Mouse (Mus musculus): Measurements from ENCODE around the gene Myo18b.

The Myo18b gene

DNA sequence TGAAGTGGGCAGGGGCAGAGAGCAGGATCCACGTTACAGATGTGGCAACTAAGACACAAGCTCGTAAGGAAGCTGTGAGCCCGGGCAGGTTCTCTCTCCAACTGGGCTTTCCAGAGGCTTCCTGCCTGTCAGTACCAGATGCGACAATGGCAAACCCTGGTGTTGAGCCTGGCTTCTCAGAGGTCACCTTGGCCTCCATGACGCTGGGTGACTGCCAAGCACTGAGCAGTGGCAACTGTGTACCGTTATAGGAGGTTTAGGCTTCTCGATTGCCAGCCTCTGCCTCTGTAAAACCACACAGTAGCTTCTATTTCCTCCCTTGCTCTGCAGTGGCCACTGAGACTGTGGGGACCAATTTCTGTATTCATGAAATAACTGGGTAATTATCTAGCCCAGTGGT, 81.1 kb downstream of the Myo18b start:
- no peak for DNase-seq (ENCODE audit: low read depth, low spot score)

DNA sequence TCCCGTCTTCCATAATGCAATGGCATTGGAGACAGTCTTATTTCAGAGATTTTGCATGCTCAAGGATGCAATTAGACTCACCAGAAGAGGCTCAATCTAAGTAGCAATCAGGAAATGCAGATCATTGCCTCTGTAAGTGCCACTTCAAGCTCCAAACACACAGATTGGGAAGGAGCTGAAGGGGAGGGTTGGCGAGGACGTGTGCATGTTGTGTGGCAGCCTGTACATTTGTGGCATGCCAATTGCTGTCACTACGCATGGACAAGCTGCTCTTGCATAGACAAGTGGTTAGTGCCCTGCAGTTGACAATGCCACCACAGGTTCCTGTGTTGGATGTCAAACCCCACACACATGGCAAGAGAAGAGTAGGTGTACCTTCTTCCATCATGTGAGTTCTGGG, 88.5 kb downstream of the Myo18b start:
- no peak for DNase-seq (ENCODE audit: low read depth, low spot score)

DNA sequence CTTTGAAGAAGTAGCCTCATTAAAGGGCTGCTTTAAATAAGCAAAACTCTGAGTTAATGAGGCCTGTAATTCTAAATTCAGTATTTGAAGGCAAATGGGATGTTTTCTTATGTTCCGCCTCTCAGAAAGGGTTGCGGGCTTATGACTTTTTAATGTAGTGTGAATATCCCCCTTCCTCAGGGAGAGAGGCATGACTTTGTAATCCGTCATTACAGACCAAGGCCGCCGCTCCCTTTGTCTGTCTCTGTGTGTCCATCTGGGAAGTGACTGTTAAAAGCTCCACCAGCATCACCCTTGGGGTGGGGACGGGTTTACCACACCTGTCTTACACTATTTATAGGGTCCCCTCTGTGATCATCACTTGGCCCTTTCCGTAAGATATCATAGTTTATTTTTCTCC, 100.1 kb downstream of the Myo18b start:
- no peak for DNase-seq (ENCODE audit: low read depth, low spot score)

DNA sequence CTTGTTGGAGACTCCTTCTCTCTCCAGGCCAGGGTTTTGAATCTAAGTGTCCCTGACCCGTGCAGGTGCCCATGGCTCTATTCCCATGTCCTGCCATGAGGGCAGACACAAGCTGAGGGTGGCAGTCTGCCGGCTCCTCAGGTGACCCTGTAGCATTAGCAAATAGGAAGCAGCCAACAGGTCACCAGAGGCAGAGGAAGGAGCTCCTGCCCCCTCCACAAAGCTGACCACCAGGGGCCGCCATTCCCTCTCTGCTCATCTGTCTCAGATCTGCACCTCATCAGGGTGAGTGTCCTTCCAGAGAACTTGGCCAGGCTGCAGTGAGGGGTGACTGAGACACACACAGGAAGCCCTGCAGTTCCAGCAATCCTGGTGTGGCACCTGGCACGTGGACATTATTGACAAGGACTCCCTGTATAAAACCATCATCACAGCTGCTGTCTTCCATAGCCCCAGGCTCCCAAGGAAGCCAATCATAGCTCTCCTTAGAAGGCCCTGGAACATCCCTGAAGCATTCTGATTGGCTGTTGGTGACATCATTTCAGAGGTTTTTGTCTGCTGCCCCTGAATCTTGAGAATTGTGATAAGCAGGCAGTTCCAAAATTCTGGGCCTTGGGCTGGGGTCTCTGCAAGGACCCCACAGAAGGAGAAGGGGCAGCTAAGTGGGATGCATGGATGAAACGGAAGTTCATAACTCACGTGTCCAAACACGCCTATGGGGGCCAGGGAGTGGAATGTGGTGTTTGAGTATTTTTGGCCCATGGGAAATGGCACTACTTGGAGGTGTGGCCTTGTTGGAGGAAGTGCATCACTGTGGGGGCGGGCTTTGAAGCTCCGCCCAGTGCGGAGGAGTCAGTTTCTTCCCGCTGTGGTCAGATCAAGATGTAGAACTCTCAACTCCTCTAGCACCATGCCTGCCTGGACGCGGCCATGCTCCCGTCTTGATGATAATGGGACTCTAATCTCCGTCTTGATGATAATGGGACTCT, 104.1 kb downstream of the Myo18b start:
- DNase-seq (ENCODE audit: low read depth, low spot score): no peak

DNA sequence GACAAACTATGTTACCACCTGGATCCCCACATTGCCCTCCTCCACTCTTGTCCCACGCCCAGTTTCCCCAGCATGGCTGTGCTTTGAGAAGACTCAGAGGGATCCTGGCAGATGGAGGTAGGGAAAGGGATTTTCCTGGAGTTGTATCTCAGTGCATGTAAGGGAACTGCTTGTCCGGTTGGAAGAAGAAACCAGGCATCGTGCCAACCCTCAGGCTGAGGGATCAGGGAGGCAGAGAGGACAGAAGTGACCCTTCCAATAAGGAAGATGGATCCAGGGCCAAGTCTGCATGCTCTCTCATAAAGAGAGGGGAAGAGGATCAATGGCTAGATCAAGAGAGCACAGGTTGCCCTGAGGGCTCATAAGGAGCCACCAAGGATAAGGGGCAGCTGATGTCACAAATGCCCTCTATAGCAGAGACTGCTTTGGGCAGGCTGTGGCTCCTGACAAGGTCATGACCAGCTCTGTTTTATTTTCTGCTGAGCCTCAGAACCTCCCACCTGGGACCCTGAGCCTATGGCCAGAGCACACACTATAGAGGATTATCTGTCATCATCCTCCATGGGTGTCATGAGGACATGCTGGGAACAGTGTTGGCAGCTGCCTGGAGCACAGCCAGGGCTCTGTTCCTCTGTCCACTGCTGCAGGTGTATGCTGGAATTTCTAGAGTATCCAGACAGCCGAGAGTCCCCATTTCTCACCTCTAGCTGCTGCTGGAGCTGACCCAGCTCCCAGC, 105.6 kb downstream of the Myo18b start:
- no peak for DNase-seq (ENCODE audit: low read depth, low spot score)

DNA sequence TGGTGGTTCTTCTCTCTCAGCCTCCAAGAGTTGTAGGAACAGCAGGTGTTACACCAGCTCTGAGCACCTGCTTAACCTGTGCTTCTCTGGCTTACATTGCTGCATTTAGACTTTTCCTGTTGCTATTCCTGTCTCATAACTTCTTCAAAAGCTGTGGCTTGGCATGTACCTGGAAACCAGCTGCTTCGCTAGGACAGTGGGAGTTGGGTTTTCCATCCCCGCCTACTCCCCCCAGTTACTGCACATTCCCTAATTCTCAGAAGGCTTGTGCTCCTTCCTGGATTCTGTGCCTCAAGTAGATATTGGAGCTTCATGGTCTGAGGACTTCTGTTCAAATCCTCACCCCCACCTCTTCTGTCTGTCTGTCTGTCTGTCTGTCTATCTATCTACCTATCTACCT, 107.7 kb downstream of the Myo18b start:
- DNase-seq (ENCODE audit: low read depth, low spot score): no peak

DNA sequence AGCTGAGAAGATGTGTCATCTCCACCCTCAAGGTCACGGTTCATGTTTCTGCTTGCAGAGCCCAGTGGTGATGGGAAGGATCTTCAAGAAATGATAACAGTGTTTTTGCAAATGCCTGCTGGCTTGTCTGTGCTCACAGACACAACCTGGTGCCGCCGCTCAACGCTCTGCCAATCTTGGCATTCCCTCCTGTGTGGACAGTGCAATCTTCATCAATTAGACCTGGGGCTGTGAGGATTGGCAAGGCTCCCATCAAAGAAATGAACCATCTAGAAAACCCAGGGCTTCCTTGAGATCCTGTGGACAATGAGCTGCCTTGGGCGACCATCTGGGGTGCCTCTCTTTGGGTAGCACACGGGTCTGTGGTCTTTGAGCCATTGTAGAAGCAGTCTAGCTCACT, 109.4 kb downstream of the Myo18b start:
- DNase-seq (ENCODE audit: low read depth, low spot score): no peak

DNA sequence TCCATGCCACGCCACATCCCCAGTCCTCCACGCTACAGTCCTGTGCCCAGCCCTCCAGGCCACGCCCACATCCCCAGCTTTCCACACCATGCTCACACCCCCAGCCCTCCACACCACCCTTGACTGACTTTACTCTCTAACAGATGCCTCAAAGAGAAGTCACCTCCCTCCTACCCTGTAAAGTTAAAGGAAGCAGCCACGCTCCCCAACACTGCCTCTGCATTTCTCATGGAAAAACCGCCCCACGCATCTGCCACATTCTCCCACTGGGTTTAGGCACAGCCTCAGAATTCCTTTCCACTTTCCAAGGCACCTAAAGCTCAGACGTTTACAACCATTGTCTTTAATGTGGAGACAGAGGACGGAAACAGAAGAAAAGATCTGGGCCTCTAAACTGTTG, 110.1 kb downstream of the Myo18b start:
- DNase-seq (ENCODE audit: low read depth, low spot score): no peak

DNA sequence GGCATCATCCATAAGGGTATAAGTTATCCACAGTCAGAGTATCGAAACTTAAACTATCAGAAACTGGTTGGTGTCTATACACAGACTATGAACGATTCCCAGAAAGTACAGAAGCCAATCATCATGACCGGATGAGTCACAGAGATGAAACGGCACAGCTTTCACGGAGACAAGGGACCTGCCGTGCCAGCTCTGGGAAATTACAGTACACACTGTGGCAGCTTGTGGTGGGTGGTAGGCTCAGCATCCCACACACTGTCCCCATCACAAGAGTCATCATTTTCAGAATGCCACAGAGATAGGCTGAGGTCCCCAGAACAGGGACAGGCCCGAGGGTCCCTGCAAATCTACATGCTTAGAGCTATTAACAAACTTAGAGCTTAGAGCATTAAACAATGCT, 114.4 kb downstream of the Myo18b start:
- DNase-seq (ENCODE audit: low read depth, low spot score): no peak

DNA sequence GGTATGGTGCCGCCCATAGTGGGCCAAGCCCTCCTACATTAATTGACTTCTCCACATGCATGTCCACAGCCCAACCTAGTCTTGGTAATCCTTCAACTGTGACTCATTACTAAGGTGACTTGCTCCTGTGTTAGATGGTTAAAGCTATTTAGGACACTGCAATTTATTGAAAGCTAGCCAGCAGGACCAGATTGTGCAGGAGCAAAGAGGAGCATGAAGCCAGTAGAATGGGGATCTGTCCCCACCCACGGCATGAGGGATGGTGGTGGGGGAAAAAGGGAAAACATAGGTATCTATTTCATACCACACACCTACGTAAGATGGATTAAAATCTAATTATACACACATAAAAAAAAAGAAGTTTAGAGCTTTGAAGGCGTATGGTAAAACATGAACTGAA, 114.9 kb downstream of the Myo18b start:
- DNase-seq (ENCODE audit: low read depth, low spot score): no peak

DNA sequence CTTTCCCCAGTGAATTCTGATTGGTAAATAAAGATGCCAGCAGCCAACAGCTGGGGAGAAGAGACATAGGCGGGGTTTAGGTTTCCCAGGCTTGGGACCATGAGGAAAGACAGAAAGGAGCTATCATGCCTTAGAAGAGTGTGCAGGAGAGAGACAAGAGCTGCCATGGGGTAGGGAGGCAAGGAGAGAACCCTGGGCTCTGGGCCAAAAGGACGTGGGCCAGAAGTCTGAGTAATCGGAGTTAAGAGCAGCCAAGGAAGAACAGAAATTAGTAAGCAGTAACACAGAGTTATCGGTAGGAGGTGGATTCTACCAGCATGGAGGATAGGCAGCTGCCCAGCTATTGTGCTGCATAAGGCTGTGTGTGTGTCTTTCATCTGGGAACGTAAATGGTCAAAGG, 115.8 kb downstream of the Myo18b start:
- DNase-seq (ENCODE audit: low read depth, low spot score): no peak

DNA sequence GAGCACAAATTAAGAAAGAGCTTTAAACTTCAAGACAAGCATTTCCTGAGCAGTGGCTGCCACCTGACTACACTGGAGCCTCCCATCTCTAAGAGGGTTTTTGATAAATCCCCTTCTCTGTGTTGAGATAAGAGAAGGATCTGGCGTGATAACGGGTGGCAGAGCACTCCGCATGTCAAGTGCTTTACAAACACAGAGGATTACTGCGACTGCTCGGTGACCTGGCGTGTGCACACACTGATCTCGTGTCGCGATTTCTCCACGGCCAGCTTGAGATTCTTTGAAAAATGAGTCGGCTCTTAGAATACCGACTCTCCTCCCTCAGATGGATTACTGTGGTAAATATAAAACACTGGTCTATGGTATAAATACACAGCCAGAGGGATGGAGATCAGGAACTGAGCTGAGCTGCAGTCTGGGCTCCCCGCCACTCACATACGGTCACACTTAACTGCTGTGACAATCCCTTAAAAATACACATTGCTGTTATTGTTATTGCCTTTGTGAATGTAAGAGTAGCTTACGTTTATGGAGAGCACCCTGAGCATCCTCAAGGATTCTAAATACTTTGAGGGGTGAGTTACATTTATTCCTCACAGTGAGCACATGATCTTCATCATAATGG, 119.3 kb downstream of the Myo18b start:
- DNase-seq (ENCODE audit: low read depth, low spot score): no peak

DNA sequence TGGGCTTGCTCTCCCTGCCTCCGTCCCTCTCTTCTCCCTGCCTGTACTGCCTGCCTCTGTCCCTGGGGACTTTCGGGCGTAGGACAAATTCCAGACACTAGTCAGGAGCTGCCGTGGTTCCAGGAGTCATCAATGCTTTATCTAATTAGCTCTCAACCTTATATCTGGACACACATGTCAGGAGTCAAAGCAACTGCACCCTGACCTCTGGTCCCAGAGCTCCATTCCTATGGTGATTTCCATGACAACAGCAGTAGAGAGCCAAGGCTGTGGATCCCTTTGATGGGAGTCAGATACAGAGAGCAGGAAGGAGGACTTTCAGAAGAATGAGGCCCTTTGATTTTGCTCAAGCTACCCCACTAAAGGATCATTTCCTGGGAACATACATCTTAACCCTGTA, 122.7 kb downstream of the Myo18b start:
- no peak for DNase-seq (ENCODE audit: low read depth, low spot score)

DNA sequence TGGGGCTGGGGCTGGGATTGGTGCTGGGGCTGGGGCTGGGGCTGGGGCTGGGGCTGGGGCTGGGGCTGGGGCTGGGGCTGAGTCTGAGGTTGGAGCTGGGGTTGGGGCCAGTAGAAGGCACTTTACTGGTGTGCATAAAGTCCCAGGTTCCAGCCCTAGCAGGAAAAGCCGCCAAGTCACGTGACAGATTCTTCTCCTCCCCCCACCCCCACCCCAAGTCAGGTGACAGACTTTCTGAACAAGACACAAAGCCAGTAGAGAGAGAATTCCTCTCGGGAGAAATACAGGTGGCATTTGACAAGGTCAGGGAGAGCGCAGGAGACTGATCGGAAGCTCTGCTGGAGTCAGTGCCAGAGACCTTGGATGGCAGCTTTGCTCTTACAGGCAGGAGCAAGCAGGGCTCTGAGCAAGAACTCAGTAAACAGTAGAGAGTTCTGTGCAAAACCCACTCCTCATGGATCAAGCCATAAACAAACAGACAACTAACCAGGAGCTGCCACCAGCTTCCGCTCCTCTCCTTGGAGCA, 124.7 kb downstream of the Myo18b start:
- DNase-seq (ENCODE audit: low read depth, low spot score): no peak

DNA sequence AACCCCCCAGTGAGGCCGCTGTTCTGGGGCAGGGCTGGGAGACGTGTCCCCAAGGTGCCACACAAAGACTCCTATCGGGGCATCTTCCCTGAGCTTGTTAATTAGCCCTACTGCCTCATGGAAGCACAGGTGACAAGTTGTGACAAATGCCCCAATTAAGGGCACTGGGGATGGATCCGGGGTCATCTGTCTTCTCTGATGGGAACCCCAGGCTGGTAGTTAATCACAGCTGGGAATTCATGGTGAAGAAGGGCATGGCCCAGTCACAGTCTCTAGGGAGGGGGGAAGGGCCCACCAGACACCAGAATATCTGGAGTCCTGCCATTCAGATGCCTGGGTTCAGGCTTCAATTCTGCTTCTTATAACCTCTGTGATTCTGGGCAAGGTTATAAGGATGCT, 126.4 kb downstream of the Myo18b start:
- DNase-seq (ENCODE audit: low read depth, low spot score): no peak

DNA sequence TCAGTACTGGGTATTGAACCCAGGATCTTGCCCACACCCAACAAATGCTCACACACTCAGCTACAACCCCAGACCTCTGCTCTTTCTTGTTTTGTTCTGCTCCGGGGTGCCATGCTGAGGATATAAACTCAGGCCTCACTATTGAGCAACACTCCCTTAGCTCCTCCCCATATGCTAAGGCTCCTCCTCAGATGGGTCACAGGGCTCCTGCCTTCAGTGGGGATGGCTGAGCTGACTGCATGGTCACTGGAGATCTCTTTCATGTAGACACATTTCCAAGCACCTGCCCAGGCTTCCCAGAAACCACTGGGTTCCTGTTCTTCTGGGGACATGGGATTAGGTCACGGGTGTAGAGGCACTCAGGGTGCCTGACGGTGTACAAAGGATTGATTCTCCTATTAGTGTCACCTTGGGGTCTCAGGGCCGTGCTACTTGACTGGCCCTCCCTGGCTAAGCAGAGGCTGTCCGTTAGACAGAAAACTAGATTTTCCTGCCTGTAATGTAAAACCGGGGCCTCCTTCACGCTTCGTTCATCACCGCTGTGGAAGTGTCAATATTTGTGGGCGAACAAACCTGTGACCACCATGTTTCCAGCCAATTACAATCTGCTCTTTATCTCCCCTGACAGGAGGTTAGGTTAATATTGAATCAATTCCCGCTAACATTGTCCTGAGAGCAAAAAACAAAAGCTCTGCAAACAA, 127.0 kb downstream of the Myo18b start:
- no peak for DNase-seq (ENCODE audit: low read depth, low spot score)

DNA sequence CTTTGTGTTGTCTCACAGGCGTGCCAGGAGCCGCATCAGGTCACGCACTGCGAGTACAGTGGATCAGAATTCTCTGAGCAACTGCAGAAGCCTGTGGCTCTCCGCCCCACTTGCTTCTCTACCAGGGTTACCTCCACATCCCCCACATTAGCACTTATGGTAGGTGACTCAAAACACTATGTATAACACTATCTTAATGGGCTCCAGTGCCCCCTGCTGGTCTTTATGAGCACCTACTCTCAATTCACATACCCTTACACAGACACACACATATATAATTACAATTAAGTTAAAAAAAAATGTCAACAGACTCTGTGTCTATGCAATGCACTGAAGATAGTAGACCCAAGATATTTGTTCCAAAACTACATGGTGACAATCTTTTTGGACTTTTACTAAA, 127.6 kb downstream of the Myo18b start:
- no peak for DNase-seq (ENCODE audit: low read depth, low spot score)

DNA sequence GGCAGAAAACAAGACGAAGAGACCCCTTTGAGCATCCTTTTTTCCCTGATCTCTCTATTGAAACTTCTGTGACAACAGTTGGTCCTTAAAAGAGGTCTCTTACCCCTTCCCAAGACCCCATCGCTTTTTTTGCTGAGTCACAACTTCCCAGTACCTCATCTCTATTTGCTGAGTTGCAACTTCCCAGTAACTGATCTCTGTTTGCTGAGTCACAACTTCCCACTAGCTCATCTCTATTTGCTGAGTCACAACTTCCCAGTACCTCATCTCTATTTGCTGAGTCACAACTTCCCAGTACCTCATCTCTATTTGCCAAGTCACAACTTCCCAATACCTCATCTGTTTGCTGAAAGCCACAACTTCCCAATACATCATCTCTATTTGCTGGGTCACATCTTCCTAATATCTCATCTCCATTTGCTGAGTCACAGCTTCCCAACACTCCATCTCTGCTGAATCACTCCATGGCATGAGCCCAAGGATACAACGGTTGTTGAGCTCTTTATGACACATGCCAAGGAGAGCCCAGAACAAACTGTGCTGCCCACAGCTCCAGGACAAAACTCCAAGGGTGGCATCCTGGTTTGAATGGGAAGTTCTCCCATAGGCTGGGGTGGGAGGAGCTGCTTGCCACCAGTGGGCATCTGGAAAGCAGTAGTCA, 134.6 kb downstream of the Myo18b start:
- DNase-seq (ENCODE audit: low read depth, low spot score): no peak

DNA sequence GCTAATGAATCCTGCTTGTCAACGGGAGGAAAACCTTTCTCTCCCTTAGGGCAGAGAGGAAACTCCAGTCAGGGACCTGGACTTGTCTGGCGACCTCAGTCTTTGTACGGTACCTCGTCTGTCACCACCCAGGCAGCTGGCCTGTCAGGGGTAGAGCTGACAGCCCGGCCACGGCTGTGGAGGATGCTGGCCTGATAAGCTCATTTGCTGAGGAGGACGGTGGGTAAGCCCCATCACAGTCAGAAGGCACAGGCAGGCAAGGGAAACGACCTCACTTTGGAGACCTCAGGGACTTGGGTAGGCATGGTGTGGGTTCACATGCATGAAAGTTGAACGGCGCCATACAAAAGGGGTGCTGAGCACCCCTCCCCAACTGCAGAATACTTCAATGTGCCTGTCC, 140.6 kb downstream of the Myo18b start:
- no peak for DNase-seq (ENCODE audit: low read depth, low spot score)

DNA sequence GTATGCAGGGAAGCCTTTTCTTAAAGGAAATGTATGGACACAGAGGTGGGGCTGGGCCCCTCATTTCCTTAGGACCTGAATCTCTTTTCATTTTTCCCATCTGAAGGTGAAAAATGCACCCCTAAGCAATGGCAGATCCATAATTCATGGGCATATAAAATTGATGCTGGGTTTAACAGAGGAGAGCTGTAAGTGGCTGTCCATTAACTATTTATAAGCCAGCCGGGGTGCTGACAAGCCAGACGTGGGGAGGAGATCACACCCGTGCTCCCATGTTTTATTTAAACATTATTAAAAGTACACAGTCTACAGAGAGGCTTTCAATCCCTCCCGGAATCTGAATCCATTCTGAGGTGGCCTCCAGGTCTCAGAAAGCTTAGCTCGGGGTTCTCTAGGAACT, 146.5 kb downstream of the Myo18b start:
- no peak for DNase-seq (ENCODE audit: low read depth, low spot score)
